Mouse (Mus musculus): ENCODE results near the gene Tmem86b. TPM values are rescaled to one million over a fixed set of nuclear protein-coding genes. Genes with fewer than 3 reads are reported as not detected.

Gene Tmem86b
- polyA plus RNA-seq, 1 experiment = 2.8 TPM

GRCm38 (mm10) chr7:4619979-4620378 lies 11.2 kb downstream of the Tmem86b start:
- Histone ChIP-seq H3K27me3 (ENCODE audit: control insufficient read depth, insufficient read depth, insufficient read length) (peaks cover 7% of the 10 kb centered on the region), H3K36me3 (ENCODE audit: control insufficient read depth, insufficient read depth) (no peaks in the 10 kb centered on the region), H3ac (ENCODE audit: control insufficient read depth, insufficient read length, low read depth) (no peak overlapping the region), H3K79me3 (ENCODE audit: low read depth) (no peaks in the 10 kb centered on the region), H3K4me3 (ENCODE audit: insufficient read depth, poor library complexity, severe bottlenecking) (no peak overlapping the region), H3K79me2 (ENCODE audit: control insufficient read depth, insufficient read depth) (no peaks in the 10 kb centered on the region)
- TF ChIP-seq FOSL1 (IDR thresholded peaks at IDR 0.05; ENCODE audit: insufficient read depth, low read length, poor library complexity, severe bottlenecking) (no peak), MYOG (IDR thresholded peaks at IDR 0.05; ENCODE audit: control insufficient read depth, extremely low read depth, insufficient read length) (no peak), MAX (IDR thresholded peaks at IDR 0.05) (no peak), CTCF (IDR thresholded peaks at IDR 0.05; ENCODE audit: control insufficient read depth, insufficient read depth, insufficient read length) (no peak), CEBPB (IDR thresholded peaks at IDR 0.05; ENCODE audit: low read depth) (no peak), USF1 (IDR thresholded peaks at IDR 0.05; ENCODE audit: low read depth) (no peak), MYOD1 (IDR thresholded peaks at IDR 0.05; ENCODE audit: control insufficient read depth, insufficient read length, low read depth) (no peak)

DNA sequence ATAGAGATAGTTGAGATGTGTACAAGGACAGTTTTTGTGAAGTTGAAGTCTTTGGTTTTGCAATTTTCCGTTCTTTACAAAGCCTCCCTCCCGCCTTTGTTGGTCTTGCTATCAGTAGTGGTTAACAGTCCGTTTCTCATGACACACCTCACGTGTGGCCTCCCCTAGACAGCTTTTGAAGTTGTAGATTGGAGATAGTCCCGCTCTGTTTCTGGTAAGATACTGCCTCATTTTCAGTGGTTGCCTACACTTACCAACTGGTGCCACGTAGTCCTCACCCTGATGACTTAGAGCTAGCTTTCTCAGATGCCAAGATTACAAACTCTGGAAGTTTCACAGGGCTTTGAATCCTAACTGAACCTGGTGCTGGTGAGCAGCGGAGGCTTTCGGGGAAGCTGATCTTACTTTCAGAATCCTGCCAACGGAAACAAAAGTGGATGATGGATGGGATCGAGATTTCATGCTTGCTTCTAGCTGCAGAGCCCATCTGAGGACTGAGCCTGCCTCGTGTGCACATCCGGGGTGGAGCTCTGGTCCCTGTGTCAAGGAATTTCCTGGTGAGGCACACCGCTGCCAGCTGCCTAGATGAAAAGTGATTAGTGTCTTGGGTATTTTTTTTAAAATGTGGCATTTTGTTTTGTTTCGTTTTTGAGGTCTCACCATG lies 17.4 kb downstream of the Tmem86b start:
- Histone ChIP-seq H3K27me3 (ENCODE audit: control insufficient read depth, insufficient read depth, insufficient read length) (peaks cover 36% of the 10 kb centered on the region), H3K79me3 (ENCODE audit: low read depth) (no peaks in the 10 kb centered on the region), H3K79me2 (ENCODE audit: control insufficient read depth, insufficient read depth) (no peaks in the 10 kb centered on the region), H3K4me3 (ENCODE audit: insufficient read depth, poor library complexity, severe bottlenecking) (no peak overlapping the region), H3ac (ENCODE audit: control insufficient read depth, insufficient read length, low read depth) (no peak overlapping the region), H3K36me3 (ENCODE audit: control insufficient read depth, insufficient read depth) (no peaks in the 10 kb centered on the region)
- TF ChIP-seq MAX (IDR thresholded peaks at IDR 0.05) (no peak), CEBPB (IDR thresholded peaks at IDR 0.05; ENCODE audit: low read depth) (no peak), CTCF (IDR thresholded peaks at IDR 0.05; ENCODE audit: control insufficient read depth, insufficient read depth, insufficient read length) (no peak), FOSL1 (IDR thresholded peaks at IDR 0.05; ENCODE audit: insufficient read depth, low read length, poor library complexity, severe bottlenecking) (no peak), MYOG (IDR thresholded peaks at IDR 0.05; ENCODE audit: control insufficient read depth, extremely low read depth, insufficient read length) (no peak), MYOD1 (IDR thresholded peaks at IDR 0.05; ENCODE audit: control insufficient read depth, insufficient read length, low read depth) (no peak), USF1 (IDR thresholded peaks at IDR 0.05; ENCODE audit: low read depth) (no peak)

- Histone ChIP-seq H3K4me3 (ENCODE audit: insufficient read depth, poor library complexity, severe bottlenecking) (no peak overlapping the region), H3K79me3 (ENCODE audit: low read depth) (no peaks in the 10 kb centered on the region), H3K27me3 (ENCODE audit: control insufficient read depth, insufficient read depth, insufficient read length) (peaks cover 36% of the 10 kb centered on the region), H3K79me2 (ENCODE audit: control insufficient read depth, insufficient read depth) (no peaks in the 10 kb centered on the region), H3K36me3 (ENCODE audit: control insufficient read depth, insufficient read depth) (no peaks in the 10 kb centered on the region), H3ac (ENCODE audit: control insufficient read depth, insufficient read length, low read depth) (no peak overlapping the region)
- TF ChIP-seq USF1 (IDR thresholded peaks at IDR 0.05; ENCODE audit: low read depth) (no peak), MYOG (IDR thresholded peaks at IDR 0.05; ENCODE audit: control insufficient read depth, extremely low read depth, insufficient read length) (no peak), MAX (IDR thresholded peaks at IDR 0.05) (no peak), CEBPB (IDR thresholded peaks at IDR 0.05; ENCODE audit: low read depth) (no peak), FOSL1 (IDR thresholded peaks at IDR 0.05; ENCODE audit: insufficient read depth, low read length, poor library complexity, severe bottlenecking) (no peak), CTCF (IDR thresholded peaks at IDR 0.05; ENCODE audit: control insufficient read depth, insufficient read depth, insufficient read length) (no peak), MYOD1 (IDR thresholded peaks at IDR 0.05; ENCODE audit: control insufficient read depth, insufficient read length, low read depth) (no peak)
Observed at GRCm38 (mm10) chr7:4612956-4613355, 18.3 kb downstream of the Tmem86b start.

GRCm38 (mm10) chr7:4612386-4612785 lies 18.8 kb downstream of the Tmem86b start:
- no peaks in the 10 kb centered on the region for H3K79me2 ChIP-seq (ENCODE audit: control insufficient read depth, insufficient read depth)
- H3K4me3 ChIP-seq (ENCODE audit: insufficient read depth, poor library complexity, severe bottlenecking) = no peak overlapping the region
- no peak for TF ChIP-seq MYOD1 (IDR thresholded peaks at IDR 0.05; ENCODE audit: control insufficient read depth, insufficient read length, low read depth)
- no peak for TF ChIP-seq FOSL1 (IDR thresholded peaks at IDR 0.05; ENCODE audit: insufficient read depth, low read length, poor library complexity, severe bottlenecking)
- no peak for TF ChIP-seq MYOG (IDR thresholded peaks at IDR 0.05; ENCODE audit: control insufficient read depth, extremely low read depth, insufficient read length)
- no peak for TF ChIP-seq MAX (IDR thresholded peaks at IDR 0.05)
- no peak for TF ChIP-seq USF1 (IDR thresholded peaks at IDR 0.05; ENCODE audit: low read depth)
- no peak for TF ChIP-seq CTCF (IDR thresholded peaks at IDR 0.05; ENCODE audit: control insufficient read depth, insufficient read depth, insufficient read length)
- TF ChIP-seq CEBPB (IDR thresholded peaks at IDR 0.05; ENCODE audit: low read depth) = no peak
- H3K36me3 ChIP-seq (ENCODE audit: control insufficient read depth, insufficient read depth) = no peaks in the 10 kb centered on the region
- no peaks in the 10 kb centered on the region for H3K79me3 ChIP-seq (ENCODE audit: low read depth)
- H3ac ChIP-seq (ENCODE audit: control insufficient read depth, insufficient read length, low read depth) = no peak overlapping the region
- H3K27me3 ChIP-seq (ENCODE audit: control insufficient read depth, insufficient read depth, insufficient read length) = peaks cover 36% of the 10 kb centered on the region

- TF ChIP-seq USF1 (IDR thresholded peaks at IDR 0.05; ENCODE audit: low read depth) = no peak
- no peak for TF ChIP-seq FOSL1 (IDR thresholded peaks at IDR 0.05; ENCODE audit: insufficient read depth, low read length, poor library complexity, severe bottlenecking)
- no peak for TF ChIP-seq MAX (IDR thresholded peaks at IDR 0.05)
- TF ChIP-seq MYOG (IDR thresholded peaks at IDR 0.05; ENCODE audit: control insufficient read depth, extremely low read depth, insufficient read length) = no peak
- no peak for TF ChIP-seq CEBPB (IDR thresholded peaks at IDR 0.05; ENCODE audit: low read depth)
- TF ChIP-seq CTCF (IDR thresholded peaks at IDR 0.05; ENCODE audit: control insufficient read depth, insufficient read depth, insufficient read length) = no peak
- no peak for TF ChIP-seq MYOD1 (IDR thresholded peaks at IDR 0.05; ENCODE audit: control insufficient read depth, insufficient read length, low read depth)
- peaks cover 36% of the 10 kb centered on the region for H3K27me3 ChIP-seq (ENCODE audit: control insufficient read depth, insufficient read depth, insufficient read length)
- H3ac ChIP-seq (ENCODE audit: control insufficient read depth, insufficient read length, low read depth) = no peak overlapping the region
- H3K36me3 ChIP-seq (ENCODE audit: control insufficient read depth, insufficient read depth) = no peaks in the 10 kb centered on the region
- no peaks in the 10 kb centered on the region for H3K79me2 ChIP-seq (ENCODE audit: control insufficient read depth, insufficient read depth)
- no peaks in the 10 kb centered on the region for H3K79me3 ChIP-seq (ENCODE audit: low read depth)
- H3K4me3 ChIP-seq (ENCODE audit: insufficient read depth, poor library complexity, severe bottlenecking) = no peak overlapping the region
Observed at GRCm38 (mm10) chr7:4611921-4612341, 19.3 kb downstream of the Tmem86b start.

All from C2C12 (cell line).